Mouse (Mus musculus): Measurements from ENCODE around the gene Phldb3.

The Phldb3 gene

DNA sequence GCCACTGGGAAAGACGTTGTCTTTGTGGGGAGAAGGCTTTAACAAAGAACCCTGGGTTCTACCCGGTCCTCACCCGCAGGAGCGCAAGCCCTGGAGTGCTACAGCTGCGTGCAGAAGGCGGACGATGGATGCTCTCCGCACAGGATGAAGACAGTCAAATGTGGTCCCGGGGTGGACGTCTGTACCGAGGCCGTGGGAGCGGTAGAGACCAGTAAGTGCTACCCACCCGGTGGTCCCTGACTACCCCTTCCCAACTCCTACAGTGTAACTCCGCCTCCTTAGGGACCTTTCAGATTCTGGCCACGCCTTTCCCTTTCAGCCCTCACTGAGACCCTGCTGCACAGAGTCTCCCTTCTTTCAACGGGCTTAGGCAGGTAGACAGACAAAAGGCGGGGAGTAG lies 26.5 kb downstream of the Phldb3 start:
- DNase-seq = no peak

DNA sequence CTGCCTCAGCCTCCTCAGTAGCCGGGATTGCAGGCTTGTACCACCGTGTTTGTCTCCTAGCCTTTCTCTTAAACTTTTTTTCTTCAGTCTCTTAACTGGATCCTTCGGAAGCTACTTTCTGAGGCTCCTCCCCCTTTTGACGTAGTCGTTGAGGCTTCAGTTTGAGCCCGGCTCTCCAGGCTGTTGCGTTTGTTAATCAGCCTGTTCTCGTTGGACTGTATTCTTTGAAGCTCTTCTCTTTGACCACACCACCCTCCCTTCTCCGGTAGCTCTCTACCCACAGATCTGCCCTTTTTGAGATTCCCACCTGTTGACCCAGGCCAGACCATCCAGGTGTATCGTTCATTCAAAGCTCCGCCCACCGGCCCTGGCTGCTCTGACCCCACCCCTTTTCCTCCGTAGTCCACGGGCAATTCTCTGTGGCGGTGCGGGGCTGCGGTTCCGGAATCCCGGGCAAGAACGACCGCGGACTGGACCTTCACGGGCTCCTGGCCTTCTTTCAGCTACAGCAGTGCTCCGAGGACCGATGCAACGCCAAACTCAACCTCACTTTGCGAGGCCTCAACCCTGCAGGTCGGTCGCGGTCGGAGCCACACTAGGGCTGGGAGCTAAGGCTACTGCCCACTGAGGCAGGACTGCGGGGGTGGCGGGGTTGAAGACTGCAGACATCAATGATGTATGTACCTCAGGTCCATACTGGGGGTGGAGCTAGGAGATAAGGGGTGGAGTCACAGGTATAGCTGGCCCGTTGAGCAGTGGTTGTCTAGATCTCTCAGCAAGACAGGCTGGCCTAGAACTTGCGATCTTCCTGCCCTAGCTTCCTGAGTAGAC lies 27.7 kb downstream of the Phldb3 start:
- no peak for DNase-seq

DNA sequence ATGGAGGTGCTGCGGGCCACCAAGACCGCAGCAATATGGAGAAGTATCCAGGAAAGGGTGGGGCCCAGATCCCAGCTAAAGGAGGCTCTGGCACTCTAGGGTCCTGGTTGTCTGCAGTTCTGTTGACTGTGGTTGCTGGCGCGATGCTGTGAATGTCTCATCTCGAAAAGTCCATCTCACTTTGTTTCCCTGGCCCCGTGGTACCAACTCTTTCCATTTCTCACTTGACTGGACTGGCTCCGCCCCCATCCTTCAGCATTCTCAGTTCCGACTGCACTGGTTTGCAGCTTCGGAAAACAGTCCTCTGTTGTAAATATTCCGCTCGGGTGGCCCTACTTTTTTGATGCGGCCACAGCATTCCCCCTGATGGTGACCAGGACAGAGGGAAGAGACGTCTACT lies 29.9 kb downstream of the Phldb3 start:
- DNase-seq = no peak

DNA sequence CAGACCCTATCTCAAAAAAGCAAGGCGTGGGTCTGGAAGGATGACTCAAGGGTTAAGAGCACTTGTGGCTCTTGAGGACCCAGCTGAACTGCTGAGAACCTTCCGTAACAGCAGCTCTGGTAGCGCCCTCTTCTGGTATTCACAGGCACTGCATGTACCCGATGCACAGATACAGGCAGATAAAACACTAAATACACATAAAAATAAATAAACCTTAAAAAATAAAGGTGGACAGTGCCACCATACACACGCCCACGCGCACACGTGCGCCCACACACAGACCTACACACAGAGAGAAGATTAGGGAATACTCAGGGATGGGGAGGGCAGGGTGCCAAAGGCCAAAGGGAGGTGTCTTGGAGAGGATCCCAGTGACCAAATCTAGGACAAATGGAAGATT lies 31.9 kb downstream of the Phldb3 start:
- no peak for DNase-seq

DNA sequence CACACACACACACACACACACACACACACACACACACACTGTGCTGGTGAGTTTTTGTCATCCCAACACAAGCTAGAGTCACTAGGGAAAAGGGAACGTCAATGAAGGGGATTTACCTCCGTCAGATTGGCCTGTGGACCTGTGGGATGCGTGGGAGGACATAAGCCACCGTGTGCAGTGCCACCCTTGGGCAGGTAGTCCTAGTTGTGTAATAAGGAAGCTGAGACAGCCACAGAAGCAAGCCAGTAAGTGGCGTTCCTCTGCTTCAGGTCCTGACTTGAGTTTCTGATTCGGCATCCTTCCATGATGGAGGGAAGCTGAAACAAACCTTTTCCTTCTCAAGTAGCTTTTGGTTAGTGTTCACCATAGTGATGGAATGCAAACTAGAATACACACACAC lies 33.9 kb downstream of the Phldb3 start:
- no peak for DNase-seq

DNA sequence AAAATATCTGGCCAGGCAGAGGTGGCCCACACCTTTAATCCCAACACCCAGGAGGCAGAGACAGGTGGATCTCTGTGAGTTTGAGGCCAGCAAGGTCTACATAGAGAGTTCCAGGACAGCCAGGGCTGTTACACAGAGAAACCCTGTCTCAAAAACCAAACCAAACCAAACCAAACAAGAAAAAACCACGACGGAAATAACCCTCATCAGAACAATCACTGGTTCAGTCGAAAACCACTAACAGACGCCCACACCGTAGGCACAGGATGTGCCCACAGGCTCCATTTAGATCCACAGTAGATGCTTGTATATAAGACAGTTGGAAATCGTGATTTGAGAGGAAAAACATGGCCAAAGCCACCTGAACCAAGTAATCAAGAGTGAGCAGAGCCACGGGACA lies 34.4 kb downstream of the Phldb3 start:
- DNase-seq = no peak

DNA sequence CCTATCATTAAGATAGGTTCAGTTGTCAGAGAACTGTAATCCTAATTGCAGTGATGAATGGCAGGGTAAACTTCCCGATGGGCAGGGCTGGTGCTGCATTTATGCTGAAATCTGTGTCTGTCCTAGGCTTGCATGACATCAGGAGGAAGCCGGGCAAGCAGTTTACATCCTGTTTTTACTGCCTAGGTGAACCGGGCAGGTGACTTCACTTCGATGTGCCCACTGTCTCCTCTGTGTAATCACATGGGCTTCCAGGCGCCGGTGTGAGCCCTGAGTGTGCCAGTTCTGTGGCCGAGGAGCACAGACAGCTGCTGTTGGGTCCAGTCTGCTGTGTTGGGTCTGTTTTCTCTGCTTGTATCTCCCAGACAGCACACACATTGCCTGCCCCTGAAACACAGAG lies 35.9 kb downstream of the Phldb3 start:
- no peak for DNase-seq

DNA sequence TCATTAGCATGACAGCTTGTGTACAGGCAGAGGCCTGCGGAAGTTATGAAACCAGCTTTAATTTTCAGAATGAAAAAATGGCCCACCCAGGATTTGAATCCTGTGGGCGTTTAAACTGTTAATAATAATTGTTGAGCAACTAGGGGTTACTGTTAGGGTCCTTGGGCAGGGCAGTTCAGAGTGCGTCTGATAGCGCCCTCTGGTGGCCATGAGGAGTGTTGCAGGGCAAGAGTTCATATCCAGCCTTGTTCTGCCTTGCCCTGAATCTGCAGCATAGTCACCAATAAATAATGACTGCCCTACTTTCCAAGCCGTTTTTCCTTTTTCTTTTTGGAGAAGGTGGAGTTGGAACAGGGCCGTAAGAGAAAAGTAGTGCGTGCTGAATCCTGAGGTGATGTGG lies 43.1 kb downstream of the Phldb3 start:
- no peak for DNase-seq

DNA sequence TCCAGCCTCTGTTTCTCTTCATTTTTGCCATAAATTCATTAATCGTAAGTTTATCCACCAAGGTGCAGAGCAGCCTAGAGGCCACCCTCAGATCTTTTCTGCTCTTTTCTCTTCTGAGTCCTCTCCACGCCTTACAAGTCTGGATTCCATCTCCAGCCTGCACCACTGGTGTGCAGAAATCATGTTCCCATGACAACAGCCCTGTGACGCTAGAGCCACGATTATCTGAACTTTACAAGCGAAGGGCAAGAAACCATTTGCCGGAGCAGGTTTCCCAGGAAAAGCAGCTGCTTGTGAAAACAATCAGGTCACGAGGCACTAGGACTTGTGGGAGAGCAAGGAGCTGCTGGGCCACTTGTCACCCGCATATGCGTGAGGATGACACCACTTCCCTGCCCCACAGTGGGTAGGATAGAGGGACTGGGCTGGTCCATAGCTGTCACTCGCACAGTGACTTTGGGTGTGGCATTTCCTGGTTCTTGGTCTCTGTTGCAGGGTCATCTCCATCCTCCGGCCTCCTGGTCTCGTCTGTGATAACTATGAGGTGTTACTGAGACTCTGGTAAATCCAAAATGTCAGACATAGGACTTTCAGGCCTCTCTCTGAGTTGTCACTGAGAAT lies 49.3 kb downstream of the Phldb3 start:
- no peak for DNase-seq

DNA sequence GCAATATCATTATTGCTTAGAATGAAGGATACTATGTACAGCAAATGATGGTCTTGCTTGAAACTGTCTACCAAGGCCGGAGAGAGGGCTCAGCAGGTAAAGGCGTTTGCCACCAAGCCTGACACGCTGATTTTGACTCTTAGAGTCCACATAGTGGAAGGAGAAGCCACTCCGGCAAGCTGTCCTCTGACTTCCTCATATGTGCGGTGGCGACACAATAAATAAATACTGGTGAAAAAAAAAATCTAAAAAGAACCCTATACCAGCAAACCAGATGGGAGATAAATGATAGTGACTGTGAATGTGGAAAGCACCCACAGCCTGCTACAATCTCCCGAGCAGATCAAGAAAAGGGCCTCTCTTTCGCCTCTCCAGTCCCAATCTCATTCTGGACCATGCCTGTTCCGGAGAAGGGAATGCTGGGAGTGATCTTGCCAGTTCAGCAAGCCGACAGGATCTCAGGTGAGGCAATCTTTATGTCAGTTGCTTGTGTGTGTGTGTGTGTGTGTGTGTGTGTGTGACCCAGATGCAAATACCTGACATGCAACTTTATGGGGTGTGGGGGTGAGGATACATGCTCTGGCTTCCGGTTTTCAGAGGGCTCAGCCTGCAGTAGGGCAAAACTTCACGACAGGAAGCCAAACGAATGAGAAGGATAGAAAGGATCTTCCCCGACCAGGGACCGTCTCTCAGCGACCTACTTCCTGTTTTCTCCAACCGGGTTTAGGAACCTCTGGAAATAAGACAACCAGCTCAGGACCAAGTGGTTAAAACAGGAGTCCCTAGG lies 50.7 kb downstream of the Phldb3 start:
- DNase-seq = no peak

DNA sequence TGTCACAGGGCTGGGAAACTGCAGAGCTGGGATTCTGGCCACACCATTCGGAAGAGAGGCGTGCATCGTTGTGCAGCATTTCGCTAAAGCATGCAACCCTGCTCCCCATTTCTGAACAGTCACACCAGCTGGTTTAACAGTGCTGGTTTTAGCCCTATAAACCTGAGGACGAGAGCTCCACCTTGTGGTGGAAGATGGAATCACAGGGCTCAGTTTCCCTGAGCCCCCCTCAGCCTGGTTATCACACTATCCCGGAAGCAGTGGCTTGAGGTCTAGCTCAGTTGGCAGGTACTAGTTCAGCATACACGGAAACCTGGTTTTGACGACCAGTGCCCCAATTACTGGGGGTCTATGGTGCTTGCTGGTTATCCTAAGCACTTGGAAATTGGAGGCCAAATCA lies 52.0 kb downstream of the Phldb3 start:
- peak; percentile 38 for DNase-seq

DNA sequence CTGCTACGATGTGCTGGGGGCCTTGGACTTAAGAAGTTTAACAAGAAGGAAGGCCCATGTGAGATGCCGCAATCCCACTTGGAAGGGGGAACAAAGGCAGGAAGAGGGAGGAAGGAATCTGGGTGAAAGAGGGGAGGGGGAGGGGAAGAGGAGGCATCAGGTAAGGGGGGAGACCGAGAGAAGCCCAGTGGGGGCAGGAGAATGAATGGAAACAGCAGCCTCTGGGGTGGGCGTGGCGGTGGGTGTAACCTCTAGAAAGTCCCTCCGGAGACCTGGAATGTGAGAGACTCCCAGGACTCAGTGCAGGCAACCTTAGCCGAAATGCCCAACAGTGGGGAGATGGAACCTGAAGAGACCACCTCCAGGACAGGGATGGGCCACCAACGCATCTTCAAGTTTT lies 53.7 kb downstream of the Phldb3 start:
- DNase-seq = no peak

DNA sequence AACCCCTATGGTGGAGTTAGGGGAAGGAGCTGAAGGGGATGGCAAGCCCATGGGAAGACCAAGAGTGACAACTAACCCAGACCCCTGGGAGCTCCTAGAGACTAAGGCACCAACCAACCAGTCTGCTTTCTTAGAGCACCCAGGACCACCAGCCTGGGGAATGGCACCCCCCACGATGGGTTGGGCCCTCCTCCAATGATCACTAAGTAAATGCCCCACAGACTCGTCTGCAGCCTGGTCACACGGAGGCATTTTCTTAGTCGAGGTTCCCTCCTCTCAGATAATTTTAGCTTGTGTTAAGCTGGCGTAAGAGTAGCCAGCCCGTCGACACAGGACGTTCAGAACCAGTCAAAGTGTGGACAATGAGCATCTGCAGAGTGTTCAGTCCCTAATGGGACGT lies 54.4 kb downstream of the Phldb3 start:
- no peak for DNase-seq

DNA sequence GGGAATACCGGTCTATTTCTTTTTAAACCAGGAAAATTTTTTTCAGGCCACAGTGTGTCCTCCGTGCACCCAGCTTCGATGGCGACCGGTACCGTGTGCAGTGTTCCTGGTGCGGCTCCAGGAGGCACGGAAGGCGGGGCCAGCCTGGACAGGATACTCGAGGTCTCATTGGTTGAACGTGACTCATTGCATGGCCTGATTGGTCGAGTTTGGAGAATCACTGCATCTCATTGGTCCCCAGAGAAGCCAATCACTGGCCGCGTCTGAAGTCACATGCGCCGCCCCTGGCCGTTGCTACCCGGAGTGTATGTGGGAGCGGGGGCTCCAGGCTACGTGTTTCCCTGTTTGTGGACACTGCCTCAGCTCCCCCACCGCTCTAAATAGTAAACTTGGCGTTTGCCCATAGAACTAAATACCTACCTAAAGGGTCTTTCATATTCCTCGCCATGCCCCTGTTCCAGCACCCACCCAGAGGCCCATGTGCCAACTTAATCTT lies 61.4 kb downstream of the Phldb3 start:
- DNase-seq = no peak

DNA sequence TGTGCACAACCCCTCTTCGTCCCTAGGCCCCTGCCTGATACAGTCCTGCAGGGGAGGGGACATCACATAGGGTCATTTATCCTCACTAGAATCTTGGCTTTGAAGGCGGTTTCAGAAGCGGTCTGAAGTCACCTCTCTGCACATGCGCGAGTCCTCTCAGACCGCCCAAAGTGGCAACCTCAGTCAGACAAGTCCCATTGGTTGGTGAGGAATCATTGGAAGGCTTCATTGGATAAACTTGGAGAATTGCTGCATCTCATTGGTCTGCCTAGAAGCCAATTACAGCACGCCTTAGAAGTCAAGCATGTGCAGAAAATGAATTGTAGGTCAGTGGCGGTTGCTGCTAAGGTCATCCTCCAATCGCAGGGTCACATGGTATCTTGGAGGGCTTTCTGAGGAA lies 66.0 kb downstream of the Phldb3 start, which contains the start of gene Tex101:
Gene Tex101, minus strand, starts transcription at position 101 of the 400 bp plus-strand sequence.
- DNase-seq = no peak
